Mouse (Mus musculus): ENCODE measurements around the gene Notch2. TPM values are rescaled to one million over a fixed set of nuclear protein-coding genes. Genes with fewer than 3 reads are reported as not detected.

Gene Notch2
- total and polyA plus RNA-seq, 2 experiments from 2014 or later = 6.1 to 22.8 TPM

DNA sequence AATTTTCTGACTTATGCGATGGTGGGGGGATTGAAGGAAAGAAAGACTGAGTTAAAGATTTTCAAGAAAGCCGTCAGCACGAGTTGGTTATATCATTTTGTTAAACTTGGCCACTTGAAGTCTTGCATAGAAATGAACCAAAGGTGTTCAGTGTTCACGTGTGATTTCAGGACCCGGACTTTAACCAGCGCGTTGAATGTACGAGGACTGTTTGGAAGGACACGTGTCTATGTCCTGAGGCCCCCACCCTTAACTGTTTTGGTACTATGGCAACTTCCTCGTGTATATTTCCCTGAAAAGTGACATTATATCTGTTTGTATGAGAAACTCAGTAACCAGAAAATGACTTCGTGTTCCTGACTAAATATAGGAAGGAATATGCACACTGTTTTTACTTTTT is 136.6 kb downstream of the Notch2 start:
- Histone ChIP-seq H3K36me3 (ENCODE audit: insufficient read depth, low read length) (no peaks in the 10 kb centered on the region), H3K4me1 (ENCODE audit: insufficient read depth, low read length) (no peaks in the 10 kb centered on the region), H3K27me3 (ENCODE audit: insufficient read depth, low read length) (no peaks in the 10 kb centered on the region), H3K9me3 (ENCODE audit: low read length) (no peaks in the 10 kb centered on the region), H3K4me3 (ENCODE audit: low read depth, low read length) (no peak overlapping the region), H3K27ac (ENCODE audit: low read depth, low read length) (no peak overlapping the region), H3K4me2 (ENCODE audit: low read depth, low read length, poor library complexity, severe bottlenecking) (no peak overlapping the region), H3K9ac (replicated peaks; ENCODE audit: low read length, poor library complexity, severe bottlenecking) (no peak overlapping the region)
- no peak for DNase-seq (ENCODE audit: low spot score)
- ATAC-seq (ENCODE audit: low FRiP score) = no peak
- no peak for TF ChIP-seq CTCF (IDR thresholded peaks at IDR 0.05)
- WGBS = 95% methylated on average over 11 of the region's 11 CpGs

DNA sequence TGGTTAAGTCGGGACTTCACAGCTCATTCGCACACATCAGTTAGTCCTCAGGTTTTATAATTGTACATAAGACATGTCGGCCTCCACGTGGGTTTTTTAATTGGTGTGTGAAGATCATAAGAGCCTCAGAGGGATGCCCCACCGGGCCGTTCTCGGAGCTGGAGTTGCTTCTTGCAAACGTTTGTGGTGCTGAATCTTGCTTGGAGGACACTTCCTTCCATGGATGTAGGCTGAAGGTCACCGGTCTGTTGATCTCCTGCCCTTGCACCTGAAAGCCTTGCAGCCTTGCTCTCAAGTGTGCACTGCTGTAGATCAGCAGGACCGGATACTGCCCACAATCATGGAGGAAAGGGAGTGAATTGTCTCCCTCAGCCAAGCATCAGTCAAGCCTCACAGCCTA is 137.7 kb downstream of the Notch2 start:
- no peak overlapping the region for H3K9ac ChIP-seq (replicated peaks; ENCODE audit: low read length, poor library complexity, severe bottlenecking)
- ATAC-seq (ENCODE audit: low FRiP score) (no peak), DNase-seq (ENCODE audit: low spot score) (no peak)
- TF ChIP-seq CTCF (IDR thresholded peaks at IDR 0.05) = no peak
- no peak overlapping the region for H3K27ac ChIP-seq (ENCODE audit: low read depth, low read length)
- 88% methylated on average over 10 of the region's 10 CpGs for WGBS
- no peak overlapping the region for H3K4me2 ChIP-seq (ENCODE audit: low read depth, low read length, poor library complexity, severe bottlenecking)
- H3K9me3 ChIP-seq (ENCODE audit: low read length) = no peaks in the 10 kb centered on the region
- H3K4me1 ChIP-seq (ENCODE audit: insufficient read depth, low read length) = no peaks in the 10 kb centered on the region
- no peak overlapping the region for H3K4me3 ChIP-seq (ENCODE audit: low read depth, low read length)
- no peaks in the 10 kb centered on the region for H3K36me3 ChIP-seq (ENCODE audit: insufficient read depth, low read length)
- no peaks in the 10 kb centered on the region for H3K27me3 ChIP-seq (ENCODE audit: insufficient read depth, low read length)

- Histone ChIP-seq H3K4me1 (ENCODE audit: insufficient read depth, low read length) (no peaks in the 10 kb centered on the region), H3K4me2 (ENCODE audit: low read depth, low read length, poor library complexity, severe bottlenecking) (no peak overlapping the region), H3K27ac (ENCODE audit: low read depth, low read length) (no peak overlapping the region), H3K27me3 (ENCODE audit: insufficient read depth, low read length) (no peaks in the 10 kb centered on the region), H3K9me3 (ENCODE audit: low read length) (no peaks in the 10 kb centered on the region), H3K4me3 (ENCODE audit: low read depth, low read length) (no peak overlapping the region), H3K36me3 (ENCODE audit: insufficient read depth, low read length) (no peaks in the 10 kb centered on the region), H3K9ac (replicated peaks; ENCODE audit: low read length, poor library complexity, severe bottlenecking) (no peak overlapping the region)
- DNase-seq (ENCODE audit: low spot score) (no peak), ATAC-seq (ENCODE audit: low FRiP score) (no peak)
- no peak for TF ChIP-seq CTCF (IDR thresholded peaks at IDR 0.05)
These were observed 140.1 kb downstream of the Notch2 start for GRCm38 (mm10) chr3:98153460-98153859.

GRCm38 (mm10) chr3:98156158-98156557 is 142.8 kb downstream of the Notch2 start:
- 53% methylated on average over 4 of the region's 4 CpGs for WGBS
- no peaks in the 10 kb centered on the region for H3K4me1 ChIP-seq (ENCODE audit: insufficient read depth, low read length)

GRCm38 (mm10) chr3:98157073-98157472 is 143.7 kb downstream of the Notch2 start:
- Histone ChIP-seq H3K4me3 (ENCODE audit: low read depth, low read length) (no peak overlapping the region), H3K27ac (ENCODE audit: low read depth, low read length) (no peak overlapping the region), H3K4me1 (ENCODE audit: insufficient read depth, low read length) (no peaks in the 10 kb centered on the region), H3K36me3 (ENCODE audit: insufficient read depth, low read length) (no peaks in the 10 kb centered on the region), H3K4me2 (ENCODE audit: low read depth, low read length, poor library complexity, severe bottlenecking) (no peak overlapping the region), H3K9ac (replicated peaks; ENCODE audit: low read length, poor library complexity, severe bottlenecking) (no peak overlapping the region), H3K27me3 (ENCODE audit: insufficient read depth, low read length) (no peaks in the 10 kb centered on the region), H3K9me3 (ENCODE audit: low read length) (no peaks in the 10 kb centered on the region)
- 76% methylated on average over 2 of the region's 2 CpGs for WGBS
- DNase-seq (ENCODE audit: low spot score) (no peak), ATAC-seq (ENCODE audit: low FRiP score) (no peak)
- no peak for TF ChIP-seq CTCF (IDR thresholded peaks at IDR 0.05)

More at GRCm38 (mm10) chr3:98156158-98156557, 142.8 kb downstream of the Notch2 start:
- no peak overlapping the region for H3K4me2 ChIP-seq (ENCODE audit: low read depth, low read length, poor library complexity, severe bottlenecking)
- DNase-seq (ENCODE audit: low spot score) = no peak
- no peaks in the 10 kb centered on the region for H3K9me3 ChIP-seq (ENCODE audit: low read length)
- H3K27me3 ChIP-seq (ENCODE audit: insufficient read depth, low read length) = no peaks in the 10 kb centered on the region
- H3K4me3 ChIP-seq (ENCODE audit: low read depth, low read length) = no peak overlapping the region
- H3K9ac ChIP-seq (replicated peaks; ENCODE audit: low read length, poor library complexity, severe bottlenecking) = no peak overlapping the region
- TF ChIP-seq CTCF (IDR thresholded peaks at IDR 0.05) = no peak
- H3K36me3 ChIP-seq (ENCODE audit: insufficient read depth, low read length) = no peaks in the 10 kb centered on the region
- H3K27ac ChIP-seq (ENCODE audit: low read depth, low read length) = no peak overlapping the region
- no peak for ATAC-seq (ENCODE audit: low FRiP score)

GRCm38 (mm10) chr3:98157585-98157984 is 144.3 kb downstream of the Notch2 start:
- Histone ChIP-seq H3K9ac (replicated peaks; ENCODE audit: low read length, poor library complexity, severe bottlenecking) (no peak overlapping the region), H3K27ac (ENCODE audit: low read depth, low read length) (no peak overlapping the region), H3K4me3 (ENCODE audit: low read depth, low read length) (no peak overlapping the region), H3K27me3 (ENCODE audit: insufficient read depth, low read length) (no peaks in the 10 kb centered on the region), H3K9me3 (ENCODE audit: low read length) (no peaks in the 10 kb centered on the region), H3K36me3 (ENCODE audit: insufficient read depth, low read length) (no peaks in the 10 kb centered on the region), H3K4me1 (ENCODE audit: insufficient read depth, low read length) (no peaks in the 10 kb centered on the region), H3K4me2 (ENCODE audit: low read depth, low read length, poor library complexity, severe bottlenecking) (no peak overlapping the region)
- 63% methylated on average over 2 of the region's 2 CpGs for WGBS
- no peak for TF ChIP-seq CTCF (IDR thresholded peaks at IDR 0.05)
- DNase-seq (ENCODE audit: low spot score) = no peak
- no peak for ATAC-seq (ENCODE audit: low FRiP score)
